Mouse (Mus musculus): ENCODE measurements around the gene Ing5. TPM values are rescaled to one million over a fixed set of nuclear protein-coding genes. Genes with fewer than 3 reads are reported as not detected.
"Not testable (repeated sequence)": the region's sequence is repeated elsewhere in the genome, so short reads cannot be mapped to it uniquely, and the experiment has no call there.

Gene Ing5
- polyA plus RNA-seq (2015; fragmentation: Nextera tagmentation; extraction: Ambion mirVana) = 20.6 TPM in 2 replicates

DNA sequence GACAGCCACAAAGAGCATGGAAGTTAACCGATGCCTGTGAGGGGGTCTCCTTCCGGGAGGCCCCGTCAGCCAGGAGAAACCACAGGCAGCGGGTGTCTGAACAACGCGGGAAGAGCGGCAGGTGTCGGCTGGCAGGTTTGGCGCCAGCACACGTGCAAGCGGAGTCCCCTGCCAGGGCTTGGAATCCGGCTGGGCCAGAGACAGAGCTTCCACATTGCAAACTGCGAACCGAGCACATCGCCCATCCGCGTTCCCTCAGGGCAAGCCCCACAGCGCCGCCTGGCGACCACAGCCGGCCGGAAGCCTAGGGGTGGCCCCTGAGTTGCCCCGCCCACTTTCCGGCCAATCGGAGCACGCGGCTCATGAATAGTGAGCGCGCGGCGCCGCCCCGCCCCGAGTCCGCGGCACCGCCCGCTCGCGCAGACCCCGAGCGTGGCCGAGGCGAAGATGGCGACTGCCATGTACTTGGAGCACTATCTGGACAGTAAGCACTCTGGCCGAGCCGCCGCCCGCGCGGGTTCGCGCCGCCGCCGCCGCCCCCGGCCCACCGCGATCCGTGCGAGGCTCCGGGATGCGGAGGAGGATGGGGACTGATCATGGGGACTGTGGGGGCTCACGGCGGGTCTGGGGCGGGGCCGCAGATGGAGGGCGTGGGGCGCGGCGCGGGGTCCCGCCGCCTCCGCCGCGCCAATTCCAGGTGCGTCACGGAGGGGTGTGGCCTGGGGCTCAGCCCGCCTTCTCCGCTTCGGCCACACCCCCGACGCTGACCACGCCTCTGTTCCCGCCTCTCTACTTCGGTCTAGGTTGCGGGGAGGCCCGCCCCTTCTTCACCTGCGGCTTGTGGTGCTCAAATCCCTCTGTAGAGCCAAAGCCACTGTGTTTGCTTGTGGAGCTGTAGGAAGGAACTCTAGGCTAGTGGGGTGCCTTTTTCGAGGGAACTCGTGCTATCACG lies at the start of gene Ing5:
TSS of gene Ing5 (plus strand) at position 410 of the 952 bp plus-strand sequence.
- under 1% methylated on average over 79 of the region's 94 CpGs for WGBS
- peak within 1 kb of the TSS; percentile 65 for H3K4me2 ChIP-seq (replicated peaks; ENCODE audit: low read depth, low read length)
- H3K36me3 ChIP-seq (ENCODE audit: insufficient read depth, low read length) = peaks cover 21% of the 10 kb centered on the region
- no peaks in the 10 kb centered on the region for H3K9me3 ChIP-seq (ENCODE audit: low read length)
- peak within 1 kb of the TSS; percentile 98 for H3K27ac ChIP-seq (ENCODE audit: low read length)
- H3K4me3 ChIP-seq (ENCODE audit: low read length) = peak within 1 kb of the TSS; percentile 81
- peak within 1 kb of the TSS; percentile 85 for H3K9ac ChIP-seq (replicated peaks; ENCODE audit: low read length)
- peaks cover 30% of the 10 kb centered on the region for H3K4me1 ChIP-seq (ENCODE audit: insufficient read depth, low read length)
- peak; percentile 94 for ATAC-seq (ENCODE audit: low FRiP score, low TSS enrichment)
- no peaks in the 10 kb centered on the region for H3K27me3 ChIP-seq (ENCODE audit: insufficient read depth, low read length)

DNA sequence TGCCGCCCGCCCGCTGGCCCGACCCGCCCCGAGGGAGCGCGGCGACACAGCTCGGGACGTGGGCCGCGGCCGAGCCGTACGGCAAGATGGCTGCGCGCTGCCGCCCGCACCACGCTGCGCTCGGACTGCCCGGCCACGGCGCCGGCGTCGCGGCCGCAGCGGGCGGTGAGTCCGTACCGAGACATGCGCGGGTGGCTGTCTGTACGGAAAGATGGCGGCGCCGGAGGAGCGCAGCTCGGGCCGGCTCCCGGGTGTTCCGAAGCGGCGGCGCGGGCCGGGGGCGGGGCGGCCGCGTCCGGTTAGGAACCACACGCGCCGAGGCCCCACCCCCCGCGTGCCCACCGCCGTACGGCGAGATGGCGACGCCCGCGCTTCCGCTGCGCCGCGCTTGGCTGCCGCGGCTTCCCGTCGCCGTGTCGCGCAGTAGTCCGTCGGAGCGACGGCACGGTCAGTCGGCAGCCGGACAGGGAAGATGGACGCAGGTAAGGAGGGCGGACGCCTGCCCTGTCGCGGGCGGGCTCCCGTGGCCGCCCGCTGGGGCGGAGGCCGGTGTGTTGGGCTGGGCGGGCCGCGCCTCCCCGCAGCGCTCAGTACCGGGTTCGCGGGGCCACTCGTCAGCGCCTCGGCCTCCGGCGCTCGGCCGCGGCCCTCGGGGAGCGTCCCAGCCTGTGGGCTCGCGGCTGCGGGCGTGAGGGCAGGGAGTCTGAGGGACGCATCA lies 49.0 kb upstream of the Ing5 start, which contains the start of gene Thap4:
TSS of gene Thap4 (minus strand) at position 292 of the 718 bp plus-strand sequence.
- H3K27ac ChIP-seq (ENCODE audit: low read length) = peak within 1 kb of the TSS; percentile 92
- H3K9ac ChIP-seq (replicated peaks; ENCODE audit: low read length) = peak within 1 kb of the TSS; percentile 89
- H3K9me3 ChIP-seq (ENCODE audit: low read length) = no peaks in the 10 kb centered on the region
- peak within 1 kb of the TSS; percentile 83 for H3K4me2 ChIP-seq (replicated peaks; ENCODE audit: low read depth, low read length)
- no peaks in the 10 kb centered on the region for H3K27me3 ChIP-seq (ENCODE audit: insufficient read depth, low read length)
- peaks cover 19% of the 10 kb centered on the region for H3K4me1 ChIP-seq (ENCODE audit: insufficient read depth, low read length)
- ATAC-seq (ENCODE audit: low FRiP score, low TSS enrichment) = peak; percentile 94
- WGBS = under 1% methylated on average over 113 of the region's 121 CpGs
- H3K36me3 ChIP-seq (ENCODE audit: insufficient read depth, low read length) = peaks cover 7% of the 10 kb centered on the region
- H3K4me3 ChIP-seq (ENCODE audit: low read length) = peak within 1 kb of the TSS; percentile 97

DNA sequence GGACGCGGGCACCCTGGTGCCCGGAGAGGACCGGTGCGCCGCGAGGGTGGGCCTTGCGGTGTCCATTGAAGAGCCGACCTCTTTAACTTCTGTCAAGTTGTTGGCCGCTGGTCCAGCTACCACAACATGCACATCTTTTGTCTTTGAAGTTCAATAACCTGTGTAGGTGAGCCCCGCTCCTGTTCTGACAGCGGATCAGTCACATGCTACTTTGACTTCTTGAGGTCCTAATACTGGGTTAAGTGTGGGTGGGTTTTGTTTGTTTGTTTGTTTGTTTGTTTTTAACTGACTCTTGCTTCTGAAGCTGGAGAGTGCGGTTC lies 48.5 kb upstream of the Ing5 start:
- Histone ChIP-seq H3K36me3 (ENCODE audit: insufficient read depth, low read length) (peaks cover 2% of the 10 kb centered on the region), H3K27ac (ENCODE audit: low read length) (peak overlapping the region; percentile 92), H3K9me3 (ENCODE audit: low read length) (no peaks in the 10 kb centered on the region), H3K4me2 (replicated peaks; ENCODE audit: low read depth, low read length) (peak overlapping the region; percentile 61), H3K4me1 (ENCODE audit: insufficient read depth, low read length) (peaks cover 19% of the 10 kb centered on the region), H3K9ac (replicated peaks; ENCODE audit: low read length) (peak overlapping the region; percentile 89), H3K27me3 (ENCODE audit: insufficient read depth, low read length) (no peaks in the 10 kb centered on the region), H3K4me3 (ENCODE audit: low read length) (peak overlapping the region; percentile 97)
- ATAC-seq (ENCODE audit: low FRiP score, low TSS enrichment) = no peak
- under 1% methylated on average over 13 of the region's 13 CpGs for WGBS

DNA sequence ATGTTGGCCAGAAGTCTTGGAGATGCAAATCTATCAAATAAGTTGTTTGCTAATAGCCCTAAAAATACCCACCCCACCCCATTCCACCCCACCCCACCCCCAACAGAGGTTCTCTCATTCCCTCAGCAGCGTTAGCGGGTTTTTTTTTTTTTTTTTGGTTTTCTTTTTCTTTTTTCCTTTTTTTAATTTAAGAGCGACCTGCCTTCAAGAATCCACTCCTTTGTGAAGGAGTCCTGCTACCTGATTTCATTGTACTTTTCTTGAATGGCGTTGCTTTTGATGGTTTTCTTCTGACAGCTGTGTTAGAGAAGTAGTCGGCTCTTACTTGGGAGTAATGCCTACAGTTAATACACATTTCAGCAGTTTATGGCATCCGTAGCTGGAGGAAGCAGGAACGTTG lies 48.1 kb upstream of the Ing5 start:
- Histone ChIP-seq H3K27ac (ENCODE audit: low read length) (no peak overlapping the region), H3K4me3 (ENCODE audit: low read length) (peak overlapping the region; percentile 97), H3K4me1 (ENCODE audit: insufficient read depth, low read length) (peaks cover 19% of the 10 kb centered on the region), H3K27me3 (ENCODE audit: insufficient read depth, low read length) (no peaks in the 10 kb centered on the region), H3K9me3 (ENCODE audit: low read length) (no peaks in the 10 kb centered on the region), H3K36me3 (ENCODE audit: insufficient read depth, low read length) (no peaks in the 10 kb centered on the region; the same call in 1 of the 2 replicates), H3K9ac (replicated peaks; ENCODE audit: low read length) (peak overlapping the region; percentile 89), H3K4me2 (replicated peaks; ENCODE audit: low read depth, low read length) (peak overlapping the region; percentile 61)
- ATAC-seq (ENCODE audit: low FRiP score, low TSS enrichment) = no peak
- WGBS = 14% methylated on average over 7 of the region's 7 CpGs

DNA sequence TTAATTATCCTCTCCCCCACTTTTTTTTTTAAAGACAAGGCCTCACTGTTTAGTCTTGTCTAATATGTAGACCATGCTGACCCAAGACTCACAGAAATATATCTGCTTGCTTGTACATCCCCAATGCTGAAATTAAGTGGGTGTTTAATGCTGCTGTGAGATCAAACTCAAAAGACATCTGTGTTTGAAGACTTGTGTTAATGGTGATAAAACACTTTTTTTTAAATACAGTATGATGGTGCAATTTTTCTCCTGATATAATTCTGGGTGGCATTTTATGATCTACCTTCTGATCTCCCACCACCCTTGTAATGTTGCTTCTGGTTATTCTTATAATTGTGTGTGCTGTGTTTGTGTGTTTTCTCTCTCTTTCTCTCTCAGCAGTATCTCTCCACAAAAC lies 47.6 kb upstream of the Ing5 start:
- Histone ChIP-seq H3K9me3 (ENCODE audit: low read length) (no peaks in the 10 kb centered on the region), H3K9ac (replicated peaks; ENCODE audit: low read length) (no peak overlapping the region), H3K36me3 (ENCODE audit: insufficient read depth, low read length) (no peaks in the 10 kb centered on the region), H3K4me1 (ENCODE audit: insufficient read depth, low read length) (peaks cover 19% of the 10 kb centered on the region), H3K4me3 (ENCODE audit: low read length) (no peak overlapping the region), H3K4me2 (replicated peaks; ENCODE audit: low read depth, low read length) (peak overlapping the region; percentile 61), H3K27ac (ENCODE audit: low read length) (no peak overlapping the region), H3K27me3 (ENCODE audit: insufficient read depth, low read length) (no peaks in the 10 kb centered on the region)
- no peak for ATAC-seq (ENCODE audit: low FRiP score, low TSS enrichment)

DNA sequence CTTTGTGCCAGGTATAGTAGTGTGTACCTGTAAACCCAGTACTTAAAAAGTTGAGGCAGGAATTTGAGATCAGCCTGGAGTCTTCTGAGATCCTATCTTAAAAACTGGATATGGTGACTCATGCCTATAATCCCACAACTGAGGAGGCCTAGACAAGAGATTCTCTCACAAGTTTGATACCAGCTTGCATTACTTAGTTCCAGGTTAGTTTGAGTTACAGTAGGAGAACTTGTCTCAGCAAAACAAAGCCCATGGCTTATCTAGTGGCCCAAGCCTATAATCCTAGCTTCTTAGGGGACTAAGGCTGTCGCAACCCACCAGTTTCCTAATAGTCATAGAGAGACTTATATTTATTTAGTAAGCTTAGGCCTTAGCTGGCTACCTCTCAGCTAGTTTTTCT lies 43.7 kb upstream of the Ing5 start:
- H3K27ac ChIP-seq (ENCODE audit: low read length) = no peak overlapping the region
- no peaks in the 10 kb centered on the region for H3K27me3 ChIP-seq (ENCODE audit: insufficient read depth, low read length)
- 95% methylated on average over 1 of the region's 1 CpGs for WGBS
- H3K4me3 ChIP-seq (ENCODE audit: low read length) = no peak overlapping the region
- H3K4me1 ChIP-seq (ENCODE audit: insufficient read depth, low read length) = peaks cover 11% of the 10 kb centered on the region
- no peak overlapping the region for H3K9ac ChIP-seq (replicated peaks; ENCODE audit: low read length)
- ATAC-seq (ENCODE audit: low FRiP score, low TSS enrichment) = no peak
- H3K4me2 ChIP-seq (replicated peaks; ENCODE audit: low read depth, low read length) = no peak overlapping the region
- H3K36me3 ChIP-seq (ENCODE audit: insufficient read depth, low read length) = no peaks in the 10 kb centered on the region
- H3K9me3 ChIP-seq (ENCODE audit: low read length) = no peaks in the 10 kb centered on the region

DNA sequence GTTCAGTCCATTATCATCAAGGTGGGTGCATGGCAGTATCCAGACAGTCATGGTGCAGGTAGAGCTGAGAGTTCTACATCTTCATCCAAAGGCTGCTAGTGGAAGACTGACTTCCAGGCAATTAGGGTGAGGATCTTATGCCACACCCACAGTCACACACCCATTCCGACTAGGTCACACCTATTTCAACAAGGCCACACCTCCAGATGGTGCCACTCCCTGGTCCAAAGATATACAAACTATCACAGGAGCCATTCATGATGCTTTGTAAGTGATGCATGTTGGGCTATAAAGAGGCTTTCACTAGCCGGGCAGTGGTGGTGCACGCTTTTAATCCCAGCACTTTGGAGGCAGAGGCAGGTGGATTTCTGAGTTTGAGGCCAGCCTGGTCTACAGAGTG lies 40.2 kb upstream of the Ing5 start:
- not testable (repeated sequence) for H3K27me3 ChIP-seq (ENCODE audit: insufficient read depth, low read length); H3K9me3 ChIP-seq (ENCODE audit: low read length); H3K4me3 ChIP-seq (ENCODE audit: low read length); H3K27ac ChIP-seq (ENCODE audit: low read length); H3K4me2 ChIP-seq (replicated peaks; ENCODE audit: low read depth, low read length); H3K4me1 ChIP-seq (ENCODE audit: insufficient read depth, low read length); H3K9ac ChIP-seq (replicated peaks; ENCODE audit: low read length); H3K36me3 ChIP-seq (ENCODE audit: insufficient read depth, low read length); ATAC-seq (ENCODE audit: low FRiP score, low TSS enrichment)
- WGBS = 91% methylated on average over 3 of the region's 3 CpGs

DNA sequence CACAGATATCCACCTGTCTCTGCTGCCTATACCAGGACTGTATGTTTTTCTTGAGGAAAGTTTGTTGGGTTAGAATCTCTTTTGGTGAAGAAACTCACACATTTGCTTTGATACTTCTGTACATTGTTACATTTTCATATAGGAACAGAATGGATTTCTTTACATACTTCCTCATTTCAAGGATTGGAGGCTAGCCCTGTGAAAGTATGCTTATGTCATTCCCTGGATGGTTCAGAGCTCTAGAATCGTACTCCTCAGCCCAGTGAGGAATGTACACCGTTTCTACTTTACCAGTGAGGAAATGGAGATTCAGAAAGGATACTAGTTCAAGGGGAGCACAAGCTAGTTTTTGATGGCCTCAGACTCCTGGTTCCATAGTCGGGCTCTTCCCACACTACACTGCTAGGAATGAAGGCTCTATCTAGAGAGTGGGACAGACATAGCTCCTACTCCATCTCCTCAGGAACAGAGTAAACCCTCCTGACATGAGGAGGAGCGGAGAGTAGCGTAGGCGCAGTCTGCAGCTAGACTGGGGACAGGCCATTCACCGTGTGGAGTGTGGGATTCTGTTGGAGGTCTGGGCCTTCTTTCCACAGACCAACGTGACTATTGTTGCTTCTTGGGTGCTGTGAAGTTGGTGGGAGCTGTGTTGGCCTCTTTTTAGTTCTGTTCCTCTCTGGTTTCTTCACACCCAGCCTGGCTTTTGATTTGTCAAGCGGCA lies 38.7 kb upstream of the Ing5 start:
- Histone ChIP-seq H3K4me2 (replicated peaks; ENCODE audit: low read depth, low read length) (no peak overlapping the region), H3K27me3 (ENCODE audit: insufficient read depth, low read length) (no peaks in the 10 kb centered on the region), H3K4me1 (ENCODE audit: insufficient read depth, low read length) (no peaks in the 10 kb centered on the region; the same call in 1 of the 2 replicates), H3K27ac (ENCODE audit: low read length) (no peak overlapping the region), H3K4me3 (ENCODE audit: low read length) (no peak overlapping the region), H3K9ac (replicated peaks; ENCODE audit: low read length) (no peak overlapping the region), H3K36me3 (ENCODE audit: insufficient read depth, low read length) (peaks cover 17% of the 10 kb centered on the region), H3K9me3 (ENCODE audit: low read length) (no peaks in the 10 kb centered on the region)
- ATAC-seq (ENCODE audit: low FRiP score, low TSS enrichment) = no peak
- 93% methylated on average over 9 of the region's 9 CpGs for WGBS

DNA sequence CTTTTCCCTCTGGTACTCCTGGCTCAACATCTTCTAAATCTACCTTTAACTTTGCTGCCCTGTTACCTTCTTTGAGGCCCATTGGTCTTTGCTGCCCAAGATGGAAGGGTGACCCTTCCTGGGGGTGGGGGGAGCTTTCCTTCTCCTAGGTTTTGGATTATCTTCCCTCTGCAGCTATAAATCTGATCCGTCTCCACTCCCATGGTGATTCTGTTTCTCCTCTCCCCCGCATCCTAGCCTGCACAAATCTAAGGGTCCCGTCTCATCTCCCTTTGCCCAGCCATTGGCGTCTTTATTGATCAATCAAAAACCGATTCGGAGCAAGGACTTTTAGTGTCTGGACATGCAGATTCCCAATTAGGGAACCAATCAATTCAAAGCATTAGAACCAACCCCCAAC lies 36.2 kb upstream of the Ing5 start:
- peak; percentile 47; the same call in 1 of the 2 replicates for ATAC-seq (ENCODE audit: low FRiP score, low TSS enrichment)
- 58% methylated on average over 6 of the region's 6 CpGs for WGBS
- Histone ChIP-seq H3K27me3 (ENCODE audit: insufficient read depth, low read length) (no peaks in the 10 kb centered on the region), H3K4me1 (ENCODE audit: insufficient read depth, low read length) (no peaks in the 10 kb centered on the region; the same call in 1 of the 2 replicates), H3K27ac (ENCODE audit: low read length) (no peak overlapping the region), H3K4me3 (ENCODE audit: low read length) (no peak overlapping the region), H3K9me3 (ENCODE audit: low read length) (no peaks in the 10 kb centered on the region), H3K4me2 (replicated peaks; ENCODE audit: low read depth, low read length) (no peak overlapping the region), H3K9ac (replicated peaks; ENCODE audit: low read length) (no peak overlapping the region), H3K36me3 (ENCODE audit: insufficient read depth, low read length) (peaks cover 20% of the 10 kb centered on the region)

Measured in kidney, embryonic 16.5 days (tissue).